Comparison of ENCODE assay signal across 11 mouse cellular contexts in the genomic region with DNA sequence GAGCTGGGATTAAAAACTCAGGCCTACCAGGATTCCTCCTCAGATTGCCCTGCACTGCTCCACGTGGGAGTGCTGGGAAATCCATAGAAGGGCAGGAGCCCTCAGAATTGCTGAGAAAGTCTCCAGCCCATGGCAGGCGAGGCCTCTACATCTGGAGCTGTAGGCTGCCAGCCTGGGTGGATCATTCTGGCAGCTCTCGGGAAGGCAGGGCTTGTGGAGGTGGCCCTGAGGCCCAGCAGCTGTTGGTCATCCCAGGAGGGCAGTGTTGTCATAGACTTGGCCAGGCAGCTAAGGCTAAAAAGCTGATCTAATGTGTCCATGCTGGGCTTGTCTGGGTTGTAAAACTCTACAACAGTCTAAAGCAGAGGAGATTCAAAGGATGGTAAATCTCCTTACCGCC.
A peak's percentile ranks its signal among the peaks of the same experiment; 100 is the strongest.
DNase-seq lines count a peak whose midpoint lies in the region; ATAC-seq and TF ChIP-seq lines count a peak whose summit lies in the region.
"Had no signal": no experiment of that assay in that cellular context is flagged by ENCODE, and none has a peak within 500 bp of the region (broad histone marks: within the 10 kb centered on the region; RNA-seq: fewer than 3 reads in every experiment).

No protein-coding gene starts in this region.

- H3K27me3 ChIP-seq in heart, embryonic 12.5 days (replicated peaks): no peaks in the 10 kb centered on the region
- no peaks in the 10 kb centered on the region for H3K27me3 ChIP-seq in intestine, postnatal 0 days (replicated peaks; ENCODE audit: control insufficient read depth, insufficient read depth, low read length)
- H3K27me3 ChIP-seq: forebrain, embryonic 12.5 days; hindbrain, embryonic 15.5 days; limb, embryonic 12.5 days had no signal

- 68% methylated on average over 4 of the region's 4 CpGs for WGBS in heart, embryonic 12.5 days
- 64% methylated on average over 4 of the region's 4 CpGs for WGBS in intestine, postnatal 0 days

- no peak for ATAC-seq in heart, embryonic 12.5 days (ENCODE audit: insufficient number of reproducible peaks, low FRiP score)
- ATAC-seq in intestine, postnatal 0 days: no peak

- no peaks in the 10 kb centered on the region for H3K36me3 ChIP-seq in heart, embryonic 12.5 days
- no peaks in the 10 kb centered on the region for H3K36me3 ChIP-seq in intestine, postnatal 0 days (ENCODE audit: control insufficient read depth, insufficient read depth)
- H3K36me3 ChIP-seq: forebrain, embryonic 12.5 days; hindbrain, embryonic 15.5 days; limb, embryonic 12.5 days had no signal

- H3K4me3 ChIP-seq in heart, embryonic 12.5 days: no peak overlapping the region
- no peak overlapping the region for H3K4me3 ChIP-seq in intestine, postnatal 0 days (ENCODE audit: low read depth, low read length)
- H3K4me3 ChIP-seq: forebrain, embryonic 12.5 days; hindbrain, embryonic 15.5 days; limb, embryonic 12.5 days had no signal

- H3K4me2 ChIP-seq in heart, embryonic 12.5 days: no peak overlapping the region
- H3K4me2 ChIP-seq in intestine, postnatal 0 days (replicated peaks; ENCODE audit: low read depth): no peak overlapping the region
- H3K4me2 ChIP-seq: forebrain, embryonic 12.5 days; hindbrain, embryonic 15.5 days; limb, embryonic 12.5 days had no signal

- peaks cover 12% of the 10 kb centered on the region for H3K4me1 ChIP-seq in heart, embryonic 12.5 days (replicated peaks)
- H3K4me1 ChIP-seq in intestine, postnatal 0 days (replicated peaks; ENCODE audit: control insufficient read depth, insufficient read depth, low read length): peaks cover 3% of the 10 kb centered on the region; the same call in 1 of the 2 replicates
- H3K4me1 ChIP-seq: forebrain, embryonic 12.5 days; hindbrain, embryonic 15.5 days had no signal

- peak; percentile 72 to 81 for DNase-seq in heart, adult 18-20 months
- DNase-seq in adrenal gland, postnatal 14 days: peak; percentile 77
- DNase-seq in heart, postnatal 25 days (ENCODE audit: low spot score): peak; percentile 71
- peak; percentile 89 for DNase-seq in lung, postnatal 10 days
- no peak for DNase-seq in cerebellum, postnatal 4 days (ENCODE audit: low spot score in 2 of 2)
- DNase-seq in thymus, postnatal 0 days (ENCODE audit: low spot score): no peak

- intact Hi-C loops in heart, postnatal 25 days (cut with DNase I): no loop called here

- no peak for TF ChIP-seq CTCF in intestine, postnatal 0 days (IDR thresholded peaks at IDR 0.05; ENCODE audit: low read depth)

- H3K9me3 ChIP-seq in heart, embryonic 12.5 days (replicated peaks): no peaks in the 10 kb centered on the region
- H3K9me3 ChIP-seq in intestine, postnatal 0 days (ENCODE audit: control insufficient read depth): no peaks in the 10 kb centered on the region
- H3K9me3 ChIP-seq: forebrain, embryonic 12.5 days; hindbrain, embryonic 15.5 days; limb, embryonic 12.5 days had no signal

- H3K27ac ChIP-seq in heart, embryonic 12.5 days (ENCODE audit: poor library complexity, severe bottlenecking): no peak overlapping the region
- H3K27ac ChIP-seq in intestine, postnatal 0 days (ENCODE audit: low read depth, low read length): no peak overlapping the region
- H3K27ac ChIP-seq: forebrain, embryonic 12.5 days; hindbrain, embryonic 15.5 days; limb, embryonic 12.5 days had no signal

- no peak overlapping the region for H3K9ac ChIP-seq in heart, embryonic 12.5 days
- no peak overlapping the region for H3K9ac ChIP-seq in intestine, postnatal 0 days (ENCODE audit: low read depth, low read length)
- H3K9ac ChIP-seq: forebrain, embryonic 12.5 days; hindbrain, embryonic 15.5 days; limb, embryonic 12.5 days had no signal

Comparison
In these comparisons a context has a peak if more than half of its experiments do, and no peak if none do; other contexts are left out.
1. DNase-seq: peak in heart, adult 18-20 months (2 of 2), adrenal gland, postnatal 14 days (single experiment), heart, postnatal 25 days (single experiment) and lung, postnatal 10 days (single experiment); none in cerebellum, postnatal 4 days (0 of 2) and thymus, postnatal 0 days (single experiment).